Mouse (Mus musculus) natural killer cell, adult 2 months (primary cell): ENCODE data around the gene Anp32a.

Source experiments
- DNase-seq, 2 experiments: peaks; one replicate each; pipeline ENCODE4 v3.0.0; 2022; ENCODE audit warnings: low spot score in 2 of 2

The Anp32a gene

GRCm38 (mm10) chr9:62341123-62341486 is at the start of gene Anp32a:
Gene Anp32a, plus strand, starts transcription at chr9:62341293.
- DNase-seq: peak; percentile 95 to 98

- peak; percentile 64 to 79 for DNase-seq
Measured at GRCm38 (mm10) chr9:62295006-62295698, 45.9 kb upstream of the Anp32a start.

DNA sequence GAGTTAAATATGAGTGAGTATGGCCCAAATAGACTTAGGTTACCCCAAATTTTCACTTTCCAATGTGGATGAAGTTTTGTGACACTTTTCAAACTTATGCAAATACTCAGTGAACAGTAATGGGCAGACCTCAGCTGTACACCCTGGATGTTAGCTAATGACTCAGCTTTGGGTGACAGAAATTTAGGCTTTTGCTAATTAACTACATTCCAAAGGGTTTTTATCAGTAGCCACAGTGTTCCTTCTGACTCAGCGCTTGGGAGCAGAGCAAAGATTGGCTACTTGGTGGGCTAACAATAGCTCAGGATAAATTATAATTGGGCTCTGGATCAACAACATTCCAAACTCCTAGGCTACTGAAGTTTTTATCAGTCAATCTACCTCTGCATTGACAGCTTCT is 44.2 kb upstream of the Anp32a start:
- DNase-seq: no peak

DNA sequence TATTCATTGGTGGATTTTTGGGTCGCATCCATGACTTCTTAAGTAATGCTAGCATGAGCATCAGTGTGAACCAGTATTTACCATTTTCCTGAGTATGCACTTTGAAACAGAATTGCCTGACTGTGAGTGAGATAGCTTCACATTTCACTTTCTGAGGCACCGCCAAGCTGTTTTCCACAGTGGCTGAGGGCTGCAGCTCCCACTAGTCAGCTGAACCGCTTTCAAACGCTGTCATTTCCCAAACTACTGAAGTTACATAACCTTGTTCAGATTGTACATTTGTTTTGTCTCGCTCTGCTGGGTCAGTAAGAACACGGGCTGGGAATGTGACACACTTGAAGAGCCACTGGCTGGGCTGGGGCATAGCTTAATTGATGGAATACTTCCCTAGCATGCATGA is 25.5 kb upstream of the Anp32a start:
- no peak for DNase-seq

GRCm38 (mm10) chr9:62318729-62319128 is 22.4 kb upstream of the Anp32a start:
- DNase-seq: no peak

GRCm38 (mm10) chr9:62323816-62324215 is 17.3 kb upstream of the Anp32a start:
- no peak for DNase-seq

DNA sequence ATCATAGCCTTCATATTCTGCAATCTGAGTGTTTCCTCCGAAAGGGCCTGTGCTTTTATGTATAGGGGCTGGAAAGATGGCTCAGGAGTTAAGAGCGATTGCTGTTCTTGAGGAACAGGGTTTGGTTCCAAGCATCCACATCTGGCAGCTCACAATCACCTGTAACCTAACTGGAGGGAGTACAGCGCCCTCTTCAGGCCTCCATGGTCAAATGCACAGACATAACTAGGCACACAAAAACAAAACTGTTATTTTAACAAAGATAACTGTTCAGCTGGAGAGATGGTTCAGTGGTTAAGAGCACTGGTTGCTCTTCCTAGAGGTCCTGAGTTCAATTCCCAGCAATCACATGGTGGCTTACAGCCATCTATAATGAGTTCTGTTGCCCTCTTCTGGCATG is 15.1 kb upstream of the Anp32a start:
- no peak for DNase-seq

DNA sequence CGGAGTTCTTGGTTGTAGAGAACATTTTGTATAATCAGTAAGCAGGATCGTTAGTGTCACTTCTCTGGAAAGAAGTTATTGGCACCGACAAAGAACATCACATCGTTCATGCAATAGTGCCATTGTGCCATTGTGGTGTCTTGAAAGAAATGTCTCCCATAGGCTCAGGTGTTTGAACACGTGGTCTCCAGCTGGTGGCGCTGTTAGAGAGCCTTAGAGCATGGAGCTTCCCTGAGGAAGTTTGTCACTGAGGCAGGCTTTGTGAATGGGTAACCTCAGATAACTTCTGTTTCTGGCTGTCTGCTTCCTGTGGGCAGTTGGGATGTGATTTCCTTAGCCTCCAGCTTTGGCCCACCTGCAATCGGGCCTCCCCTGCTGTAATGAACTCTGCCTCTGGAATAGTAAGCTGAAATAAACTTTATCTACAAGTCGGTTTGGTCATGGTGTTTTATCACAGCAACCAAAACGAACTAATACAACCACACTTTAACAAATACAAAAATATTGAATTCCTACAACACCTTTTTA is 6.7 kb upstream of the Anp32a start:
- DNase-seq: no peak

GRCm38 (mm10) chr9:62335396-62335795 is 5.7 kb upstream of the Anp32a start:
- no peak for DNase-seq

DNA sequence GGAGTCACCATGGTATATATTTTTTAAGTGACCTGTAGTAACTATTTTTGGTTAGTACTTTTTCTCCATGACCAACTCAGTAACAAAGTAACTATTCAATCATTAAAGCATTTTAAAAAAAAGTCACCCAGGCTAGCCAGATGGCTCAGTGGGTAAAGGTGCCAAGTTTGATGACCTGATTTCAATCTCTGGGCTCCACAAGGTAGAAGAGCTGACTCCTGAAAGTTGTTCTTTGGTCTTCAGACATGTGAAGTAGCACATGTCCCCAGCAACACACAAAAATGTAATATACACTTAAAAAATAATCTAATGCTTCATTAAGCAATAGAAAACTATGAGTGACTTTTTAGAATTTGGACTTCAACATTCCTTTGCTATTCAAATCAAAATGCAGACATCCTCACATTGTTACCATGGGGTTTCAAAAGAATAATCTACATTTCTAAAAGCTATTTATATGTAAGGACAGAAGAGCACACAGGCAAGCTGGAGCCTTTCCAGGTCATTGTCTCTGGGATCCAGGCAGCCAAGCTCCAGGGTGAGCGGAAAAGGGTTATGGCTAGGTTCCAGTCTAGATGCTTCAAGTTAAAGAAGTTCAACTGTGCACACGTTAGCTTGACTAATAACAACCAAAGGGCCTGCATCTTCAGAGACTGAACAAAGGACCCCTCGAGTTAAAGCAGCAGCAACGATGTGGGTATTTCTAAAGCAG is 3.0 kb upstream of the Anp32a start:
- no peak for DNase-seq

GRCm38 (mm10) chr9:62338636-62339191 is 2.4 kb upstream of the Anp32a start:
- no peak for DNase-seq

DNA sequence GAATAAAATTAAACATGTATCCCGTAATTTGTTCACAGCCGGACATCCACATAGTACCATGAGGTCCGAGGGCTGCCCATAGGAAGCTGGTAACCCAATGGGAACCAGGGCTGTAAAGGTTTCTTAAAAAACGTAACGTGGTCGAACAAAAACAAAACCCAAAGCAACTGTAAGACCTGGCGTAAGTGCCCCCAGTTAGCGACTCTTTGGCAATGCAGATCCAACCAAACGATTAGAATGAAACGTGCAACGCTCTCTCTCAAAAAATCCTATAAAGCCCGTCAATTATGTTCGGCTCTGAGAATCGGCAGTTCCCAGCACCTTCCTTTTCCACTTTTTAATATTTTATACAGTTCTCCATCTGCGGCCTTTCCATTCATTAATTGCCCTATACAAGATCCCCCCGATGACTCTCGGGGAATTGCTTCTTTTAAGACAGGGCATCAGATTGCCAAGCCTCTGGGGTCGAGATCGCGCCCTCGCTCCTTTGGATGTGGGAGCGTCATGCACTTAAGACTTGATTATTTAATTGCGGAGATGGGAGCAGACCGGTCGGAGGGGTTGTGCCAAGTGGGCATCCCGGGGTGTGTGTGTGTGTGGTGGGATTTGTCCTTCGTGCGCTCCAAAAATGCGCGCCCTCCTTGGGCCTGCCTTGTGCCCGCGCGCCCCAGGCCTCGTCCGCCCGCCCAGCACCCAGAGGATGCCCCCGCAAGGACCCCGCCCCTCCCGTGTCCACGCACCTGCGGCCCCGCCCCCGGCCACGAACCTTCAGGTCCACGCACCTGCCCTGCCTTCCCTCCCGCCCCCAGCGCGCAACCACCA is 581 bp upstream of the Anp32a start:
- DNase-seq: no peak

GRCm38 (mm10) chr9:62341701-62342440 is 778 bp downstream of the Anp32a start:
- DNase-seq: peak; percentile 49 to 50

DNA sequence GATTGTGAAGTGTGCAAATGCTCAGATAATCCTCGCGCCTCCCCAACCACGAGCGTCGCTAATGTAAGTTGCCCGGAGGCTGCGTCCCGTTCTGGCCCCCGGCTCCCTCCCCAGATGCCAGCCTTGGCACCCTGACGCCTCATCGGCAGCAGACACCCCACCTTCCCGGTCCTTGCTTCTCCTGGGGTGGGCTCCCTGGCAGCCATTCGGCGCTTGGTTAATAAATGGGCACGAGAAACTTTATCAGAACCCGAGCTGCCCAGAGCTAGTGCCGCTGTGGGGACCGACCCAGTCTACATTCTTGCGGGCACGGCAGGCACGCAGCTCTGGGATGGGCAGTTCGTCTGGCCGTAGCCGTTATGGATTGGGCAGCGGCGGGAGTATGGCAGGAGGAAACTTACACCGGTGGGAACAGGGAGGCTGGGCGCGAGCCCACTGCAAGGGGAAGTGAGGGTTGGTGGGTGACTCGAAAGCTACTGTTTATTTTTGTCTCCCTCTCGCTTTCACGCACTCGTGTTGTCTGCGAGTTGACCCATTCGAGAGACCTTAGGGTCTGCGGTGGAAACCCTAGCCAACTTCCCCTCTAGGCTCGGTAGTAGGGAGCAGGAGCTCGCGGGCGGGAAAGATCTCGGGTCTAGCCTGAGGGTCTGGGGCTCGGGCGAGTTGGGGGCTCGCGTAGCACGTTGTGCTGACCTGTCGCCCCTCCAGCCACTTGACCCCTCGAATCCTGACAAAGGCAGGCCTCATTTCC is 1.5 kb downstream of the Anp32a start:
- DNase-seq: peak; percentile 53 to 60

DNA sequence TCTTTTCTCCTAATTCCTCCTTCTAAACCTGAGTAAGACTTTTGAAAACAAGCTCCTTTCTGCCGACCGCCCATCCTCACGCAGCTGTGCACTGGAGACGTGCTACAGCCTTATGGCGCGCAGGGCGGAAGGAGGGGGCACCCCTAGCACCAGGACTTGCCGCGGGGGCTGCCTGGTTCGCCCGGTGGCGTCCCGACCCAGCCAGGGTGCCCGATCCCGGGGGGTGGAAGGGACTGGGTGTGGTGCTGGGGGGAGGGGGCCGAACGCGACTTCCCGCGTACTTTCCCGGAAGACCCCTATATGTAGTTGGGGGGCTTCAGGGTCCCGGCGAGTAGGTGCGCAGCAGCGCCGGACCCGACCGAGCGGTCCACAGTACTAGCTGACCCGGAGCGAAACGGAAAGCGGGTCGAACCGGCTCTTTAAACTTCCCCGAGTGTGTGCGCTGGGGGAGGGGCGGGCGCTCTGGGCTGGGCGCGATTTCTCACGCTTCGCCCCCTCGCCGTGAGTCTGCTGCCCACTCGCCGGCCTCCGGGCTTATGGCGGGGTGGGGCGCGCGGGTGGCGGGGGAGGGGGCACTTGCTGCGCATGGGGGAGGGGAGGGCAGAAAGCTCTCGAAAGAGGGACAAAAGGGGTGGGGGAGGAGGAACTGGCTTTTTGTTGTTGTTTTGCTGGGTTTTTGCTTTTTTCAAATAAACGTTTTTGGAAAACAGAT is 2.3 kb downstream of the Anp32a start:
- DNase-seq: peak; percentile 75 to 78

- peak; percentile 64 to 71 for DNase-seq
Measured at GRCm38 (mm10) chr9:62343904-62344491, 2.9 kb downstream of the Anp32a start.

DNA sequence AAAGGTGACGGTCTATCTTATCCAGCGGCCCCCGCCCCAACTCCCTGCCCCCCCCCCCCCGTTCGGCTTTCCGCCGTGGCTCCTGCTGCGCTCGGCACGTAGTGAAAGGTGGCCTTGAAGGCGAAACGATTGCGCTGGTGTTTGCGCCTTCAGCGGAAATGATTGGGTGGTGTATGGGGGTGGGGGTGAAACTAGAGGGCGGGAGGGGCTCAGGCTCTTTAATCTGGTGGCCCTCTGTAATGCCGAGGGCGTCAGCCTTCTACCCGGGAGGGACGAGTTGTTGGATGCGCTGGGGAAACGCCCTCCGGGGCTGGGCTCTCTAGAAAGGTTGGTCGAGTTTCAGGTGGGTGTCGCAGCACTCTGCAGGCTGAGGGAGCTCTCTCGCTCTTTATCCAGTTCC is 3.5 kb downstream of the Anp32a start:
- peak; percentile 79 to 84 for DNase-seq

- DNase-seq: no peak
Measured at GRCm38 (mm10) chr9:62345081-62345481, 4.0 kb downstream of the Anp32a start.

GRCm38 (mm10) chr9:62345633-62346387 is 4.7 kb downstream of the Anp32a start:
- DNase-seq: no peak
